Mouse (Mus musculus) lung, adult 18-20 months (tissue): ENCODE measurements around the gene Vars.
A peak's percentile ranks its signal among the peaks of the same experiment; 100 is the strongest.
"Not testable (repeated sequence)": the region's sequence is repeated elsewhere in the genome, so short reads cannot be mapped to it uniquely, and the experiment has no call there.

Experiments
- DNase-seq, 2 experiments: peaks; one replicate each; pipeline ENCODE4 v3.0.0; 2022; ENCODE audit warnings: mixed read lengths in 2 of 2

The Vars gene

GRCm38 (mm10) chr17:34972069-34972749, 28.6 kb upstream of the Vars start, which contains the start of the genes Hspa1a and Hspa1l:
Hspa1a (minus strand) TSS chr17:34972156.
Hspa1l (plus strand) TSS chr17:34972703.
- DNase-seq = peak; percentile 91 to 93

GRCm38 (mm10) chr17:34975581-34976492, 24.9 kb upstream of the Vars start:
- no peak for DNase-seq

GRCm38 (mm10) chr17:34977000-34977399, 23.8 kb upstream of the Vars start:
- no peak for DNase-seq

GRCm38 (mm10) chr17:34978239-34978638, 22.5 kb upstream of the Vars start:
- DNase-seq = no peak

- no peak for DNase-seq
These were observed 21.2 kb upstream of the Vars start for GRCm38 (mm10) chr17:34979631-34980030.

GRCm38 (mm10) chr17:34980655-34981054, 20.1 kb upstream of the Vars start:
- peak in 1 of 2 experiments; percentile 61 for DNase-seq

GRCm38 (mm10) chr17:34981690-34982180, 19.1 kb upstream of the Vars start, which contains the start of gene Lsm2:
Lsm2 (plus strand) TSS chr17:34981862.
- peak; percentile 93 for DNase-seq

GRCm38 (mm10) chr17:34982328-34982727, 18.5 kb upstream of the Vars start:
- no peak for DNase-seq

GRCm38 (mm10) chr17:34984218-34984617, 16.6 kb upstream of the Vars start:
- DNase-seq = no peak

- no peak for DNase-seq
These were observed 6.0 kb upstream of the Vars start for GRCm38 (mm10) chr17:34994751-34995150.

GRCm38 (mm10) chr17:34995192-34995591, 5.6 kb upstream of the Vars start:
- DNase-seq = not testable (repeated sequence)

GRCm38 (mm10) chr17:34995927-34996326, 4.9 kb upstream of the Vars start:
- DNase-seq = not testable (repeated sequence)

GRCm38 (mm10) chr17:34996411-34997141, 4.2 kb upstream of the Vars start:
- no peak for DNase-seq

GRCm38 (mm10) chr17:34997142-34997483, 3.7 kb upstream of the Vars start:
- no peak for DNase-seq

GRCm38 (mm10) chr17:34998526-34999430, 2.0 kb upstream of the Vars start:
- no peak for DNase-seq

GRCm38 (mm10) chr17:34999871-35000716, 693 bp upstream of the Vars start:
- DNase-seq = not testable (repeated sequence)

- DNase-seq = peak in 1 of 2 experiments; percentile 42
These were observed 815 bp downstream of the Vars start for GRCm38 (mm10) chr17:35001452-35002152.

GRCm38 (mm10) chr17:35002153-35002865, 1.5 kb downstream of the Vars start:
- DNase-seq = no peak
